Mouse (Mus musculus) liver, postnatal 0 days (tissue): ENCODE results near the gene Sec61b.

Experiments
- CTCF ChIP-seq: sonication (generic); IDR thresholded peaks from 2 replicates; pipeline ENCODE4 v1.5.1; 2016; ENCODE audit warnings: antibody characterized with exemption, low read depth
- EP300 ChIP-seq: IDR thresholded peaks from 2 replicates; pipeline ENCODE4 v1.6.1; 2016; ENCODE audit warnings: antibody characterized with exemption, low read depth, mild to moderate bottlenecking

GRCm38 (mm10) chr4:47492311-47493086, 18.0 kb downstream of the Sec61b start:
- no peak for TF ChIP-seq EP300
- TF ChIP-seq CTCF = no peak
